Mouse (Mus musculus) liver, embryonic 14.5 days (tissue): ENCODE measurements at regions not wholly inside any gene's neighbourhood (a gene's known extent, or its start where the extent isn't known, plus 50 kb on each side); places are given as distances from the start of the nearest gene placed in this dataset.

Experiments
- CTCF ChIP-seq: IDR thresholded peaks from 2 replicates; pipeline ENCODE4 v1.5.1; 2016; ENCODE audit warnings: antibody characterized with exemption, low read depth, control low read depth
- EP300 ChIP-seq: IDR thresholded peaks from 2 replicates; pipeline ENCODE4 v1.6.1; 2016; ENCODE audit warnings: antibody characterized with exemption, low read depth

DNA sequence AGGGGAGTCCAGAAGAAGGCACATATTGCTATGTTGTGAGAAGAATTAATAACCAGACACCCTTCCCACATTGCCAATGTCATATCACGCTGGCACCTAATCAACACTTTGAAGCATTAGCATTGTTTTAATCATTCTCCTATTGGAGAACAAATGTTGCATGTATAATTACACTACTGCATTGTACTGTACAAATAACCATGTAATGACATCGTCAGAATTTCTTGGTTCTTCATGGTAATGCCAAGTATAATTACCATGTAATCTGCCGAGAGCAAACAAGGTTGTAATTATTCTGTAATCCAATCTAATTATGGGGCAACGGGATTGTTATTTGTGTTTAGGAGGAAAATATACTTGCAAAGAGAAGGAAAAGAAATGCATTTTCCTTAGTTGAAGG lies 196.1 kb downstream of the Insig2 start:
- TF ChIP-seq CTCF = no peak
- no peak for TF ChIP-seq EP300
